Mouse (Mus musculus) cerebellum, adult 2 months (tissue): Measurements from ENCODE around the gene Ikzf3. TPM values are rescaled to one million over a fixed set of nuclear protein-coding genes. Genes with fewer than 3 reads are reported as not detected.

Source experiments
- DNase-seq, 2 experiments: peaks; one replicate each; pipeline ENCODE4 v3.0.0; 2021
- H3K27ac ChIP-seq: fragments of 200-500 bp; 2 replicates; pipeline ENCODE4 v1.5.1; 2012; ENCODE audit warnings: low read length, control low read depth, inconsistent platforms; ENCODE audit not compliant: insufficient read depth
- H3K27me3 ChIP-seq: fragments of 200-500 bp; 2 replicates; pipeline ENCODE4 v1.6.1; 2012; ENCODE audit warnings: inconsistent platforms, mild to moderate bottlenecking, low read length, moderate library complexity; ENCODE audit not compliant: control insufficient read depth, insufficient read depth
- H3K4me1 ChIP-seq: fragments of 200-500 bp; 2 replicates; pipeline ENCODE4 v1.6.1; 2011; ENCODE audit warnings: low read length; ENCODE audit not compliant: control insufficient read depth, insufficient read depth
- H3K4me3 ChIP-seq: fragments of 200-500 bp; replicated peaks from 2 replicates; pipeline ENCODE3; 2011; ENCODE audit warnings: mild to moderate bottlenecking, low read depth, low read length, control low read depth; ENCODE audit not compliant: insufficient read depth
- CTCF ChIP-seq: fragments of 200-500 bp; IDR thresholded peaks from 2 replicates; pipeline ENCODE4 v1.5.1; 2011; ENCODE audit warnings: low read depth, mild to moderate bottlenecking, control low read depth, low read length, moderate library complexity, borderline replicate concordance; ENCODE audit not compliant: insufficient read depth
- POLR2A ChIP-seq: fragments of 200-500 bp; IDR thresholded peaks from 2 replicates; pipeline ENCODE4 v1.6.1; 2011; ENCODE audit warnings: low read length, control low read depth, borderline replicate concordance; ENCODE audit not compliant: insufficient read depth
- WGBS: fragments of 180-500 bp; shearing (Covaris S2); methylation state at CpG from one replicate; pipeline ENCODE4 v1.1.7; 2018; 5-methylcytosine and 5-hydroxymethylcytosine counted together
- polyA plus RNA-seq: library from polyadenylated mRNA; depleted of rRNA; stranded (reverse); fragments of >200 nt; gene quantifications from 2 replicates; pipeline ENCODE4 v1.2.3, GENCODE M21; 2012; rRNA removed

The Ikzf3 gene
- 0.07 and 0.10 TPM in 2 replicates for polyA plus RNA-seq

DNA sequence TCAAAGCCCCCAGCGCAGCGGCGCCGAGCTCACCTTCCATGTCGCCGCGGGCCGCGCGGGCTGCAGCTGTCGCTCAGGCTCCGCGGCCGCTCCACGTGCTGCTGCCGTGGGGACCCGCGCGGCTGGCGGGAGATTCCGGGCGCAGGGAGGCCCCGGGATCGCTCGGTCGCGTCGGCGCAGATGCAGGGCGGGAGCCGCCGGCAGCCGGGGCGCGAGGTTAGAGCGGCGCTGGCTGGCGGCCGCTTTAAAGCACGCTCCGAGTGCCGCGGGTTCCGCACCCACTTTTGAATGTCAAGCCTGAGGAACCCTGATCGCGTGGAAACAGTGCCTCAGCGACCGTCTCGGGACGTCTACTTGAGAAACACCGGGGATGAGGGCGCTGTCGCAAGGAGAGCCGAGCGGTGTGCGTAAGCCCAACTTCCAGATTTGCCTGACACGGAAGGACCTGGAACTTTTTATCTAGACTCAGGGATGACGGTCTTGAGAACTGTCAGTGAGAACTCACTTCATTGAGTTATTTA lies at the start of gene Ikzf3:
Gene Ikzf3 (minus strand): TSS at position 321 of the 521 bp plus-strand sequence.
- Histone ChIP-seq H3K27me3 (peaks cover 5% of the 10 kb centered on the region; the same call in 1 of the 2 replicates), H3K4me3 (peak within 1 kb of the TSS; percentile 30), H3K4me1 (no peaks in the 10 kb centered on the region), H3K27ac (no peak within 1 kb of the TSS)
- peak; percentile 12 to 34 for DNase-seq
- WGBS: 2% methylated on average over 58 of the region's 58 CpGs
- TF ChIP-seq CTCF (no peak), POLR2A (no peak)

GRCm38 (mm10) chr11:98595473-98595872 lies 49.6 kb upstream of the Ikzf3 start:
- H3K27me3 ChIP-seq: no peaks in the 10 kb centered on the region
- H3K4me1 ChIP-seq: peaks cover 6% of the 10 kb centered on the region; the same call in 1 of the 2 replicates
- H3K4me3 ChIP-seq: no peak overlapping the region
- TF ChIP-seq CTCF (no peak), POLR2A (no peak)
- WGBS: 51% methylated on average over 10 of the region's 10 CpGs
- DNase-seq: no peak
- no peak overlapping the region for H3K27ac ChIP-seq

GRCm38 (mm10) chr11:98595021-98595420 lies 49.2 kb upstream of the Ikzf3 start:
- no peak for DNase-seq
- peaks cover 6% of the 10 kb centered on the region; the same call in 1 of the 2 replicates for H3K4me1 ChIP-seq
- TF ChIP-seq POLR2A: no peak
- TF ChIP-seq CTCF: no peak
- no peak overlapping the region for H3K27ac ChIP-seq
- H3K27me3 ChIP-seq: no peaks in the 10 kb centered on the region
- WGBS: 78% methylated on average over 6 of the region's 6 CpGs
- H3K4me3 ChIP-seq: no peak overlapping the region

DNA sequence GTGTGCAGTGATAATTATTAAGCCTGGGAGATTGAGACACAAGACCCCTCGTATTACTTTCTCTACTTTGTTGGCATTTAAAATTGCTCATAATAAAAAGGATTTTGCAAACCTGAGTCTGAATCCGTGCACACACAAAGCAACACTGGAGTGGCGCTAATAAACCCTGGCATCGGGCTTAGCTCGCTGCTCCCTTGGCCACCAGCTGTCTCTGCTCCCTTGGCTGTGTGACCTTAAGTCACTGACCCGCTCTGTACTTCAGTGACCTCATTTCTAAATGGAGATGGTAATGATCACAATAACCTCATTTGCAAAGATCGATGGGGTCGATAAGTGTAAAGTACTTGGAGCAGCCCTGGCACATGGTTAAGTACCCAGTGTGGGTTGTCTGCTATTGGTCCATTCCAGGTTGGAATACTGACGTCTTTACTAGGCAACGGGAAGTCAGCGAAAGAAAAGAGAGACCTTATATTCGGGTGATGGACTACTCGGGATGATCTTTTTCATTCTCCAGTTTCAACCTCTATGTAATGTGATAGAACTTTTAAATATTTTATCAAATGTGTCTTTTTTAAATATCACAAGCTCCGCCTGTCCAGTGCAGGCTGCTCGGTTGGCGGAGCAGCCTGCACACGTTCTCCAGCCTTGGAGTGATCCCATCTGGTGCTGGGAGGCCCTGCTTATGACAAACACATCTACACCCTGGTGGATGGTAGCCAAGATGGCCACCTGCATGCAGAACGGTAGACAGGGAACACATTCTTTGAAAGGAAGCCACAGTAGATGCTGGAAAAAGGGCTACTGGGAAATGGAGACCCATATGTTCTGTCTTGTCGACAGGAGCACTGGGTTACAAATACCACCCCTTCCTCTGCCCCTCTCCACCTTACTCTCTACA lies 45.0 kb upstream of the Ikzf3 start:
- 19% methylated on average over 19 of the region's 19 CpGs for WGBS
- TF ChIP-seq POLR2A (no peak), CTCF (no peak)

GRCm38 (mm10) chr11:98589306-98589705 lies 43.5 kb upstream of the Ikzf3 start:
- H3K4me3 ChIP-seq: no peak overlapping the region
- H3K4me1 ChIP-seq: peaks cover 19% of the 10 kb centered on the region
- no peak for DNase-seq
- no peak overlapping the region for H3K27ac ChIP-seq
- H3K27me3 ChIP-seq: no peaks in the 10 kb centered on the region
- no peak for TF ChIP-seq CTCF
- TF ChIP-seq POLR2A: no peak
- WGBS: 90% methylated on average over 8 of the region's 8 CpGs

More for the DNA sequence above, 45.0 kb upstream of the Ikzf3 start:
- no peak overlapping the region for H3K27ac ChIP-seq
- H3K4me3 ChIP-seq: peak overlapping the region; percentile 11
- DNase-seq: peak; percentile 55 to 69
- H3K27me3 ChIP-seq: no peaks in the 10 kb centered on the region
- peaks cover 8% of the 10 kb centered on the region; the same call in 1 of the 2 replicates for H3K4me1 ChIP-seq

DNA sequence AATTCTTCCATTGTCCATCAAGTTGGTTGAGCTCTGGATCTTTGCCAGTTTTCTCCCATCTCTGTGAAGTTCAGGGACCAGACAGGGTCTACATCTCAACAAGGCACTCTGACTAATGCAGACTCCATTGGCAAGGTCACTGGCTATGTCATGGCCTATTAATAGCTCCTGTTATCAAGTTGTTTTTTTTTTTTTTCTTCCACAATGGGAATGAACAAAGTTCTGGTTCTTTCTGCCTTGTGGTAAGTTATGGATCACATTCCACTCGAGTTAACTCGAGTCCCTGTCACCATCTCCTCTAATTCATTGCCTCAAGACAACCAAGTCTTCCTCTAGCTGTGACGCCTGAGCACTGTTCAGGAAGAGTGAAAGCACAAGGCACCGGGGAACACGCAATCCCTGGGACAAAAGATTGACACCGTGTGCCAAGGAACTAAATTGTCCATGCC lies 43.0 kb upstream of the Ikzf3 start:
- Histone ChIP-seq H3K27ac (no peak overlapping the region), H3K4me3 (no peak overlapping the region), H3K4me1 (peaks cover 19% of the 10 kb centered on the region), H3K27me3 (no peaks in the 10 kb centered on the region)
- TF ChIP-seq CTCF: no peak
- TF ChIP-seq POLR2A: no peak
- DNase-seq: no peak
- WGBS: 64% methylated on average over 6 of the region's 6 CpGs

- DNase-seq: peak; percentile 49 to 57
- TF ChIP-seq POLR2A (no peak), CTCF (no peak)
- peaks cover 19% of the 10 kb centered on the region for H3K4me1 ChIP-seq
- H3K27me3 ChIP-seq: no peaks in the 10 kb centered on the region
- H3K27ac ChIP-seq: no peak overlapping the region; the same call in 1 of the 2 replicates
- H3K4me3 ChIP-seq: peak overlapping the region; percentile 88
- 16% methylated on average over 20 of the region's 20 CpGs for WGBS
Observed at GRCm38 (mm10) chr11:98587684-98588546, 42.1 kb upstream of the Ikzf3 start.
